Comparison of ENCODE assay signal across 7 mouse cellular contexts in the genomic region with DNA sequence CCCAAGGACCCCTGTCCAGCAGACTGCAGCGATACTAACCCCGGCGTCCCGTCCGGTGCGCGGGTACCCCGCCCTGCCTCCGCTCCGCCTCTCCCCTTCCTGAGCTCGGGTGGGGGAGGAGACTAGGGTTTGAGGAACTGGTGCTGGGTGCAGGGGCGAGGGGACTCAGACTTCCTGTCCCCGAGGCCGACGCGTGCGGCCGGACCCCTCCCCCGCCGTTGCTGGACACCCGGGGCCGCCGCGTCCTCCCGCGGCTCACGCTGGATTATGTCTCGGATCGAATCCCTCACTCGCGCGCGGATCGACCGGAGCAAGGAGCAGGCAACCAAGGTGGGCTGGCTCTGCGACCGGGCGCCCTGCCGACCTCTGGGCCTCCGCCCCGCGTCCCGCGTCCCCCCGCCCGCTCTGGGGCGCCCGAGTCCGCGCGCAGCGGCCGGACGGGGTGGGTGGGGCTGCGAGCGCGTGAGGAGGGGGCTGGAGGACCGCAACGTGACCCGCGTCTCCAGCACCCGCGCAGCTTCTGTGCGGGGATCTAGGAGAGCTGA. TPM values are rescaled to one million over a fixed set of nuclear protein-coding genes. Genes with fewer than 3 reads are reported as not detected.
A peak's percentile ranks its signal among the peaks of the same experiment; 100 is the strongest.
DNase-seq lines count a peak whose midpoint lies in the region; ATAC-seq and TF ChIP-seq lines count a peak whose summit lies in the region.

No protein-coding gene starts in this region.

- no peaks in the 10 kb centered on the region for H3K9me3 ChIP-seq in erythroblast, embryonic 14.5 days (ENCODE audit: control insufficient read depth, low read length)
- no peaks in the 10 kb centered on the region for H3K9me3 ChIP-seq in heart, postnatal 0 days (replicated peaks; ENCODE audit: control insufficient read depth, low read length)
- no peaks in the 10 kb centered on the region for H3K9me3 ChIP-seq in megakaryocyte, embryonic 14.5 days

- H3K9ac ChIP-seq in heart, postnatal 0 days (replicated peaks; ENCODE audit: low read depth, low read length), result peak overlapping the region; percentile 88

- under 1% methylated on average over 64 of the region's 64 CpGs for WGBS in bone marrow, adult 2 months
- under 1% methylated on average over 50 of the region's 64 CpGs for WGBS in heart, postnatal 0 days

- no peak for TF ChIP-seq CTCF in bone marrow, adult 2 months (IDR thresholded peaks at IDR 0.05; ENCODE audit: control insufficient read depth, insufficient read depth, low read length)
- TF ChIP-seq CTCF in heart, postnatal 0 days (IDR thresholded peaks at IDR 0.05; ENCODE audit: low read depth), result no peak

- peak overlapping the region; percentile 81 for H3K4me3 ChIP-seq in bone marrow, adult 2 months (replicated peaks; ENCODE audit: control insufficient read depth, low read depth, low read length)
- H3K4me3 ChIP-seq in erythroblast, embryonic 14.5 days (replicated peaks), result peak overlapping the region; percentile 73
- peak overlapping the region; percentile 80 for H3K4me3 ChIP-seq in heart, postnatal 0 days (ENCODE audit: low read depth, low read length)
- peak overlapping the region; percentile 96 for H3K4me3 ChIP-seq in megakaryocyte, embryonic 14.5 days (replicated peaks)

- H3K27ac ChIP-seq in bone marrow, adult 2 months (ENCODE audit: control insufficient read depth, insufficient read depth, low read depth, low read length, poor library complexity), result peak overlapping the region; percentile 97
- peak overlapping the region; percentile 98 for H3K27ac ChIP-seq in heart, postnatal 0 days (ENCODE audit: low read depth)

- DNase-seq in MN1 (ENCODE audit: low spot score), result peak; percentile 61
- peak; percentile 82 for DNase-seq in heart, postnatal 0 days (ENCODE audit: low spot score)
- DNase-seq in kidney, postnatal 25 days, result peak; percentile 84 to 93
- DNase-seq in spleen, postnatal 10 days (ENCODE audit: low spot score in 2 of 2), result peak; percentile 68 to 83

- H3K27me3 ChIP-seq in erythroblast, embryonic 14.5 days (ENCODE audit: control insufficient read depth), result peaks cover 29% of the 10 kb centered on the region
- no peaks in the 10 kb centered on the region for H3K27me3 ChIP-seq in heart, postnatal 0 days (ENCODE audit: control insufficient read depth, insufficient read depth, low read length)
- H3K27me3 ChIP-seq in megakaryocyte, embryonic 14.5 days (replicated peaks), result no peaks in the 10 kb centered on the region

- peaks cover 5% of the 10 kb centered on the region for H3K4me1 ChIP-seq in bone marrow, adult 2 months (ENCODE audit: control insufficient read depth, insufficient read depth, low read length)
- H3K4me1 ChIP-seq in erythroblast, embryonic 14.5 days (ENCODE audit: control insufficient read depth), result peaks cover 68% of the 10 kb centered on the region
- peaks cover 48% of the 10 kb centered on the region for H3K4me1 ChIP-seq in heart, postnatal 0 days (ENCODE audit: control insufficient read depth, insufficient read depth)
- peaks cover 86% of the 10 kb centered on the region for H3K4me1 ChIP-seq in megakaryocyte, embryonic 14.5 days

- H3K36me3 ChIP-seq in erythroblast, embryonic 14.5 days (ENCODE audit: control insufficient read depth), result no peaks in the 10 kb centered on the region; the same call in 1 of the 2 replicates
- no peaks in the 10 kb centered on the region; the same call in 1 of the 2 replicates for H3K36me3 ChIP-seq in heart, postnatal 0 days (replicated peaks; ENCODE audit: control insufficient read depth, insufficient read depth, low read length)
- H3K36me3 ChIP-seq in megakaryocyte, embryonic 14.5 days (replicated peaks; ENCODE audit: low read length), result peaks cover 47% of the 10 kb centered on the region

- ATAC-seq in heart, postnatal 0 days (ENCODE audit: insufficient read depth, low read depth), result peak; percentile 66

- no peak for TF ChIP-seq EP300 in heart, postnatal 0 days (IDR thresholded peaks at IDR 0.05; ENCODE audit: low read depth)

- H3K4me2 ChIP-seq in heart, postnatal 0 days (ENCODE audit: low read depth, low read length), result peak overlapping the region; percentile 74

- peak; percentile 83; the same call in 1 of the 2 replicates for TF ChIP-seq POLR2A in bone marrow, adult 2 months (IDR thresholded peaks at IDR 0.05; ENCODE audit: borderline replicate concordance, control insufficient read depth, low read depth, low read length)

RNA-seq across cellular contexts. Expression of a gene that starts 15.3 kb away (rescaled TPM):
- 39.3 and 96.1 TPM in 2 replicates for polyA plus RNA-seq in bone marrow, adult 2 months (2011; ENCODE audit: insufficient read depth, insufficient read length, low replicate concordance, missing spikeins)
- polyA plus RNA-seq in erythroblast, embryonic 14.5 days (2012), result 0.13 and 0.87 TPM in 2 replicates
- 81.1 and 146 TPM in 2 replicates for total RNA-seq in heart, postnatal 0 days (2014; rRNA removed; ENCODE audit: low replicate concordance)
- polyA plus RNA-seq in heart, postnatal 0 days (2015; fragmentation: Nextera tagmentation; extraction: Ambion mirVana), result 52.2 and 56.1 TPM in 2 replicates
- 302 and 446 TPM in 2 replicates for polyA plus RNA-seq in megakaryocyte, embryonic 14.5 days (2012; ENCODE audit: insufficient read depth, low replicate concordance)

RNA-seq across cellular contexts. Expression of a gene that starts 31.9 kb away (rescaled TPM):
- not detected in 2 replicates for polyA plus RNA-seq in bone marrow, adult 2 months (2011; ENCODE audit: insufficient read depth, insufficient read length, low replicate concordance, missing spikeins)
- not detected in 2 replicates for polyA plus RNA-seq in erythroblast, embryonic 14.5 days (2012)
- not detected in 2 replicates for total RNA-seq in heart, postnatal 0 days (2014; rRNA removed; ENCODE audit: low replicate concordance)
- polyA plus RNA-seq in heart, postnatal 0 days (2015; fragmentation: Nextera tagmentation; extraction: Ambion mirVana), result not detected in 2 replicates
- polyA plus RNA-seq in megakaryocyte, embryonic 14.5 days (2012; ENCODE audit: insufficient read depth, low replicate concordance), result not detected in 2 replicates

RNA-seq across cellular contexts. Expression of a gene that starts 45.4 kb away (rescaled TPM):
- polyA plus RNA-seq in bone marrow, adult 2 months (2011; ENCODE audit: insufficient read depth, insufficient read length, low replicate concordance, missing spikeins), result 46.1 and 84.8 TPM in 2 replicates
- 6.5 and 12.3 TPM in 2 replicates for polyA plus RNA-seq in erythroblast, embryonic 14.5 days (2012)
- 246 and 286 TPM in 2 replicates for total RNA-seq in heart, postnatal 0 days (2014; rRNA removed; ENCODE audit: low replicate concordance)
- polyA plus RNA-seq in heart, postnatal 0 days (2015; fragmentation: Nextera tagmentation; extraction: Ambion mirVana), result 144 and 146 TPM in 2 replicates
- 111 and 307 TPM in 2 replicates for polyA plus RNA-seq in megakaryocyte, embryonic 14.5 days (2012; ENCODE audit: insufficient read depth, low replicate concordance)

Comparison
In these comparisons a context has a peak if more than half of its experiments do, and no peak if none do; other contexts are left out.
1. Peak in every context shown above with its lines: DNase-seq, ATAC-seq, H3K4me3 ChIP-seq and H3K27ac ChIP-seq.
2. RNA of a gene that starts 15.3 kb away (polyA plus RNA-seq): 302 to 446 TPM in megakaryocyte, embryonic 14.5 days, 39.3 to 96.1 TPM in bone marrow, adult 2 months and 52.2 to 56.1 TPM in heart, postnatal 0 days; 0.13 to 0.87 TPM in erythroblast, embryonic 14.5 days; every median in the first group is over 10 times any median in the second.